Mouse (Mus musculus) CH12.LX (cell line): ENCODE measurements around the gene Ovgp1.

ENCODE experiments used
- CHD1 ChIP-seq: IDR thresholded peaks from 2 replicates; pipeline ENCODE4 v1.6.1; 2012; ENCODE audit warnings: low read depth, low read length, improper control_type of control experiment, inconsistent platforms
- EP300 ChIP-seq: IDR thresholded peaks from 2 replicates; pipeline ENCODE4 v1.6.1; 2011; ENCODE audit warnings: low read length, improper control_type of control experiment
- POLR2A ChIP-seq: IDR thresholded peaks from 2 replicates; pipeline ENCODE4 v1.6.1; 2011; ENCODE audit warnings: low read depth, mild to moderate bottlenecking, improper control_type of control experiment, low read length

DNA sequence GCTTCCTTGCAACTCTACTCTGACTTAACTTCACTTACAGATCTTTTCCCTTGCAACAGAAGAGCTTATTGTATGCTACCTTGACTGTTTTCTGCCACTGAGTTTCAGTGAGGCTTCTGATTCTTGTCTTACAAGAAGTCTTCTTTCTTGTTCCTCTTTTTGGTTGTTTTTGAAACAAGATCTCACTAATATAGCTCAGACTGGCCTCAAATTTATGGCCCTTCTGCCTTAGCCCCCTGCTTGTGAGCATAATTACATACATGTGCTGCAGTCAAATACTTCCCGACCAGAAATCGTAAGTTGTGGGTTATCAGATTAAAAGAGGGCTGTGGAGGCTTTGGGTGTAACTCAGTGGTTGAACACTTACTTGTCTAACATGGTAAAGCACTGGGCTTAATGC, 21.2 kb downstream of the Ovgp1 start:
- TF ChIP-seq POLR2A (no peak), CHD1 (no peak), EP300 (peak; percentile 32; the same call in 1 of the 2 replicates)
